Mouse (Mus musculus) heart, embryonic 10.5 days (tissue): ENCODE results near the gene Calm1. TPM values are rescaled to one million over a fixed set of nuclear protein-coding genes. Genes with fewer than 3 reads are reported as not detected.

Source experiments
- DNase-seq: peaks from one replicate; pipeline ENCODE4 v3.0.0-alpha.2; 2017; ENCODE audit warnings: low spot score
- H3K27ac ChIP-seq: fragments of 300-500 bp; sonication (generic); 2 replicates; pipeline ENCODE4 v1.5.1; 2016; ENCODE audit warnings: mild to moderate bottlenecking
- H3K27me3 ChIP-seq: fragments of 300-500 bp; sonication (generic); 2 replicates; pipeline ENCODE4 v1.6.1; 2016; ENCODE audit warnings: mild to moderate bottlenecking; ENCODE audit not compliant: poor library complexity, insufficient read depth, severe bottlenecking
- H3K36me3 ChIP-seq: fragments of 300-500 bp; sonication (generic); 2 replicates; pipeline ENCODE4 v1.6.1; 2016; ENCODE audit warnings: mild to moderate bottlenecking, moderate library complexity
- H3K4me1 ChIP-seq: fragments of 300-500 bp; sonication (generic); 2 replicates; pipeline ENCODE4 v1.6.1; 2016; ENCODE audit warnings: mild to moderate bottlenecking
- H3K4me3 ChIP-seq: fragments of 300-500 bp; sonication (generic); 2 replicates; pipeline ENCODE4 v1.5.1; 2016; ENCODE audit warnings: mild to moderate bottlenecking, moderate library complexity
- H3K9me3 ChIP-seq: fragments of 300-500 bp; sonication (generic); 2 replicates; pipeline ENCODE4 v1.6.1; 2016; ENCODE audit warnings: mild to moderate bottlenecking, moderate library complexity
- WGBS: fragments of 180-500 bp; shearing (Covaris S2); methylation state at CpG from one replicate; pipeline ENCODE4 v1.1.7; 2016; 5-methylcytosine and 5-hydroxymethylcytosine counted together
- polyA plus RNA-seq: library from polyadenylated mRNA; unstranded; fragments of >200 nt; fragmentation: Nextera tagmentation; extraction: Ambion mirVana; gene quantifications from 2 replicates; pipeline ENCODE4 v1.2.1, GENCODE M21; 2016

The Calm1 gene
- polyA plus RNA-seq, 1 experiment from 2014 or later: 1,083 TPM

GRCm38 (mm10) chr12:100239807-100240206 lies 40.6 kb downstream of the Calm1 start:
- no peak overlapping the region for H3K27ac ChIP-seq
- WGBS: 85% methylated on average over 6 of the region's 6 CpGs
- peaks cover 5% of the 10 kb centered on the region; the same call in 1 of the 2 replicates for H3K27me3 ChIP-seq
- H3K4me3 ChIP-seq: no peak overlapping the region
- H3K9me3 ChIP-seq: no peaks in the 10 kb centered on the region
- no peaks in the 10 kb centered on the region for H3K36me3 ChIP-seq
- DNase-seq: no peak
- H3K4me1 ChIP-seq: peaks cover 5% of the 10 kb centered on the region; the same call in 1 of the 2 replicates

DNA sequence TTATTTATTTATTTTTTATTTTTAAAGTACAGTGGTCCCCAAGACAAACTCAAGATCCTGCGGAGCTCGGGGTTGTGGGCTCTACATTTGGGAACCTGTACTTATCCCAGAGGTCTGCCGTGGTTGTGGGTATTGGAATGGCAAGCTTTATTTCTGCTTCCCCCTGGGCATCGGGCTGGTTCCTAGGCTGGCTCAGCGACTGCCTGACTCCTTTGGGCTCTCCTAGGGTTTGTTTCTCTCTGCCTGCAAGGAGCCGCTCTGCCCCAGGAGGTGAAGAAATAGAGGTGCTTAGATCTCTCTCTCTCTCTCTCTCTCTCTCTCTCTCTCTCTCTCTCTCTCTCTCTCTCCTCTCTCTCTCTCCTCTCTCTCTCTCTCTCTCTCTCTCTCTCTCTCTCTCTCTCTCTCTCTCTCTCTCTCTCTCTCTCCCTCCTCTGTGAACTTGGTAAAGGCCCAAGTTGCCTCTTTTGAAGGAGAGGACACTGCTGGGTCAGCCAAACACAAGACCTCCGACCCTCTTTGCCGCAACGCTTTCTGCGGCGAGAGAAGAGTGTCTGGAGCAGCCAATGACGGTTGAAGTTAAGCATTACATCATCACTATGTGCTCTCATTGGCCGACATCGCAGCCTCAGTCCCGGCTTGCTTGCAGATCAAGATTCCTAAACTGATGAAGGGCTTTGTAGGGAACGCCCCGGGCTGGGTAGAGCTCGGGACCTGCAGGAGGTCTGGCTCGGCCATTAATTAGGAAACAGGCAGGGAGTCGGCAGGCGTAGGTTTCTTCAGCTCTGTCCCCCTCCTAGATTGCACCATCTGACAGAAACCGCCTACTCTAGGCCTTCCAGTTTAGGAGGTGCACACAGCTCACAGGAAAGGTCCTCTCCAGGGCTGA lies 42.9 kb downstream of the Calm1 start:
- DNase-seq: peak; percentile 90
- Histone ChIP-seq H3K27me3 (peaks cover 5% of the 10 kb centered on the region; the same call in 1 of the 2 replicates), H3K27ac (peak overlapping the region; percentile 82), H3K9me3 (no peaks in the 10 kb centered on the region), H3K36me3 (no peaks in the 10 kb centered on the region), H3K4me3 (peak overlapping the region; percentile 53), H3K4me1 (peaks cover 5% of the 10 kb centered on the region; the same call in 1 of the 2 replicates)
- WGBS: 9% methylated on average over 22 of the region's 22 CpGs

DNA sequence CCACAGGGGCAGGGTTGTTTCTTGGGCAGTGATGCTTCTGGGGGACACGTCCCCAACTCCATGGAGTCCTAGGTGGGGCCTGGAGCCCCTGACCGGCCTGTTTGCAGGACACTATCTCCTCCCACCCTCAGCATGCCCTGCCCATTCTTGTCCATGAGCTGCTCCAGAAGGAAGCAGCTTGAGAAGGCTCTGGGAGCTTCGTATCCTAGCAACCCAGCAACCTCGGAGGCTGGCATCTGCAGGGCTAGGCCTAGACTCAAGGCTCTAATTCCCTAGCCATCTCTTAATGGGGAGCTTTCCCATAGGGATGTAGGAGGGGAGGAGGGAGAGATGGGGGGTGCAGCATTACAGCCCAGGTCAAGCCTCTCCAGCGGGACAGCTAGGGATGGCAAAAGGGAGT lies 45.3 kb downstream of the Calm1 start:
- peaks cover 5% of the 10 kb centered on the region; the same call in 1 of the 2 replicates for H3K27me3 ChIP-seq
- 47% methylated on average over 5 of the region's 5 CpGs for WGBS
- no peak overlapping the region for H3K4me3 ChIP-seq
- H3K27ac ChIP-seq: no peak overlapping the region
- no peak for DNase-seq
- H3K9me3 ChIP-seq: no peaks in the 10 kb centered on the region
- no peaks in the 10 kb centered on the region for H3K36me3 ChIP-seq
- peaks cover 5% of the 10 kb centered on the region; the same call in 1 of the 2 replicates for H3K4me1 ChIP-seq

DNA sequence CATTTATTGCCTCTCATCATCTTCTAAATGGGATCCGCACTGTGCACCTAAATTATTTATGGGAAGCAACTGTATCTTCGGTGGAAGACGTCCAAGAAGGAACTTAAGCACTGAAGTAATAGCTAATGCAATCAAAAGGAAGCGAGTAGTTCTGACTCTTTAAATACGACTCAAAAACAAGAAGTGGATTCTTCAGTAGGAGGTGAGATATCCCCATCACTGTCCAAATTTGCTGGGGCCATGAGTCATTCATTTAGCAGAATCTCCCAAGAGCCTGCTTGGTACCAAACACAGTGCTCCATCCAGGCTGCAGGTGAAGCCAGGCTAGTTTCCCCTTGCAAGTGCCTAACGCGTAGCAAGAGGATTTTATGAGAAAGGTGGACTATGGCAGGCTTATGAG lies 49.9 kb downstream of the Calm1 start:
- WGBS: 82% methylated on average over 7 of the region's 7 CpGs
- Histone ChIP-seq H3K27ac (no peak overlapping the region), H3K36me3 (no peaks in the 10 kb centered on the region), H3K4me1 (no peaks in the 10 kb centered on the region), H3K27me3 (no peaks in the 10 kb centered on the region), H3K9me3 (no peaks in the 10 kb centered on the region), H3K4me3 (no peak overlapping the region)
- DNase-seq: no peak

GRCm38 (mm10) chr12:100254471-100254870 lies 55.2 kb downstream of the Calm1 start:
- Histone ChIP-seq H3K9me3 (no peaks in the 10 kb centered on the region), H3K4me3 (no peak overlapping the region), H3K27me3 (no peaks in the 10 kb centered on the region), H3K4me1 (no peaks in the 10 kb centered on the region), H3K36me3 (no peaks in the 10 kb centered on the region), H3K27ac (no peak overlapping the region)
- no peak for DNase-seq
- 81% methylated on average over 4 of the region's 4 CpGs for WGBS

GRCm38 (mm10) chr12:100255441-100255949 lies 56.3 kb downstream of the Calm1 start:
- H3K36me3 ChIP-seq: no peaks in the 10 kb centered on the region
- H3K4me3 ChIP-seq: no peak overlapping the region
- H3K4me1 ChIP-seq: no peaks in the 10 kb centered on the region
- H3K9me3 ChIP-seq: no peaks in the 10 kb centered on the region
- no peaks in the 10 kb centered on the region for H3K27me3 ChIP-seq
- H3K27ac ChIP-seq: no peak overlapping the region
- no peak for DNase-seq
- WGBS: 71% methylated on average over 2 of the region's 2 CpGs

DNA sequence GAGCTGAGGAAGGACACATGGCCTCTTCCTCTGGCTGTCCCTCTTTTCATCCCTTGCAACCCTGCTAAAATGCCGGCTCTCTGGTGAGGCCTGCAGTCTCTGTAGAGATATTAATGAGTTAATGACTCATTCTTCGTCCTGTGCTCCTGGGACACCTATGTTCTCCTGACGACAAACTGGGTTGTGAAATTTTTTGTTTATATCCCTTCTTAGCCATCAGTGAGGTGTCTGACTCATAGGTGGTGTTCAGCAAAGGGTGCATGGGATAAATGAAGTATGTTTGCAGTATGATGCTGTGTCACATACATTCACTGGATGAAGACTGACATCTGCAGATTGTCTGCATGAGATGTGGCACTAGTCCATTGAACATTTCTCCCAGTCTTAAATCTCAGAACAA lies 58.5 kb downstream of the Calm1 start:
- no peak overlapping the region for H3K4me3 ChIP-seq
- H3K36me3 ChIP-seq: no peaks in the 10 kb centered on the region
- no peaks in the 10 kb centered on the region for H3K9me3 ChIP-seq
- H3K27me3 ChIP-seq: no peaks in the 10 kb centered on the region
- WGBS: 74% methylated on average over 3 of the region's 3 CpGs
- H3K4me1 ChIP-seq: no peaks in the 10 kb centered on the region
- H3K27ac ChIP-seq: no peak overlapping the region
- no peak for DNase-seq

Other genes with a start within 250 kb of the Calm1 start
- gene Kcnk13, start 234.9 kb upstream of the Calm1 start, polyA plus RNA-seq: 0.05 and 0.23 TPM in 2 replicates
- 278 and 309 TPM in 2 replicates for gene Psmc1, start 89.3 kb upstream of the Calm1 start, polyA plus RNA-seq
- gene Nrde2, start 39.8 kb upstream of the Calm1 start, polyA plus RNA-seq: 10.3 and 12.0 TPM in 2 replicates